Comparison of ENCODE assay signal across 12 mouse cellular contexts in the genomic region with DNA sequence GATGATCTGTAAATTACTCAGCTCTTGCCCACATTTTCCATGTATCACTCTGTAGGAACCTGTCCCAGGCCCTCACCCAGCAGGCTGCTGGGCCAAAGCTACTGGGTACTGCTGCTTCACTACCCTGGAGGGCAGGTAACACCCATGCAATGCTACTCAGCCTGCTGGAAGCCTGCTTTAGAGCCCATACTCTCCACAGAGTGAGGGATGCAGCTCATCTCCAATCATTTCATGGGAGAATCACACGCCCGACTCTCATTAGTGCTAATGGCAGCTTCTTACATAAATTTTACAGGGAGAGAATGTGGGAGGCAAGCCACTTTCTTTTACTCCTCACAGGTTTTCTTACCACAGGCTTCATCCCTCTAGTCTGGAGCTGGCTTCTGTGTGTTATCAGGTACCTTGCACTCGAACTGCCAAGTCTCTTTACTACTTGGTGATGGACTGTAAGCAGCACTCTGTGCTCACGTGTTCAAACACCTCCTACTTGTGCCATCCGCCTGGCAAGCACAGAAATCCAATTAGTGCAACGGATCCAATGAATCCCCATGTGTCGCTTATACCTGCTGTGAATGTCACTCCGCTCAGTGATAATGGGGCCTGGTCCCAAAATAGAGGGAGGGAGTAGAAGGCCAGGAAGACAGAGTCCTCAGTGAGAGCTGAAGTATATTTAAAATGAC.
DNase-seq lines count a peak whose midpoint lies in the region; ATAC-seq and TF ChIP-seq lines count a peak whose summit lies in the region.
"Had no signal": no experiment of that assay in that cellular context is flagged by ENCODE, and none has a peak within 500 bp of the region (broad histone marks: within the 10 kb centered on the region; RNA-seq: fewer than 3 reads in every experiment).

No protein-coding gene starts in this region.

- H3K4me2 ChIP-seq in hindbrain, embryonic 12.5 days (replicated peaks) = no peak overlapping the region
- H3K4me2 ChIP-seq: limb, embryonic 12.5 days; neural tube, embryonic 12.5 days had no signal

- ATAC-seq in hindbrain, embryonic 12.5 days (ENCODE audit: low FRiP score) = no peak

- no peaks in the 10 kb centered on the region for H3K36me3 ChIP-seq in hindbrain, embryonic 12.5 days
- H3K36me3 ChIP-seq: embryonic facial prominence, embryonic 10.5 days; limb, embryonic 12.5 days; neural tube, embryonic 12.5 days had no signal

- peak overlapping the region; percentile 44; the same call in 1 of the 2 replicates for H3K27ac ChIP-seq in hindbrain, embryonic 12.5 days
- H3K27ac ChIP-seq: embryonic facial prominence, embryonic 10.5 days; gastrocnemius, adult 2 months; limb, embryonic 12.5 days; neural tube, embryonic 12.5 days had no signal

- DNase-seq in brain, embryonic 14.5 days (ENCODE audit: low read depth) = peak; percentile 85
- peak; percentile 39 to 55 for DNase-seq in cerebellum, adult 18-20 months
- DNase-seq in left cerebral cortex, postnatal 36 days (ENCODE audit: low spot score in 2 of 2) = peak; percentile 55 to 56
- DNase-seq in gastrocnemius, postnatal 14 days = no peak
- DNase-seq in c-Kit-positive CD71-positive TER-119-positive erythroid progenitor cells, embryonic 14.5 days (ENCODE audit: low spot score) = no peak
- no peak for DNase-seq in embryo, embryonic 10 days (ENCODE audit: low spot score)
- no peak for DNase-seq in kidney, adult 18-20 months
- DNase-seq: gastrocnemius, adult 2 months had no signal

- no peak overlapping the region for H3K9ac ChIP-seq in hindbrain, embryonic 12.5 days
- H3K9ac ChIP-seq: limb, embryonic 12.5 days; neural tube, embryonic 12.5 days had no signal

- no peaks in the 10 kb centered on the region for H3K9me3 ChIP-seq in hindbrain, embryonic 12.5 days (replicated peaks)
- H3K9me3 ChIP-seq: embryonic facial prominence, embryonic 10.5 days; limb, embryonic 12.5 days; neural tube, embryonic 12.5 days had no signal

- no peak for TF ChIP-seq CTCF in brain, embryonic 14.5 days (IDR thresholded peaks at IDR 0.05; ENCODE audit: borderline replicate concordance, extremely low read depth, insufficient read depth, insufficient read length)

- H3K4me3 ChIP-seq in hindbrain, embryonic 12.5 days = no peak overlapping the region
- H3K4me3 ChIP-seq: embryonic facial prominence, embryonic 10.5 days; gastrocnemius, adult 2 months; limb, embryonic 12.5 days; neural tube, embryonic 12.5 days had no signal

- no peak for TF ChIP-seq POLR2A in brain, embryonic 14.5 days (IDR thresholded peaks at IDR 0.05; ENCODE audit: borderline replicate concordance, extremely low read depth, insufficient read depth, insufficient read length, poor library complexity, severe bottlenecking)

- H3K27me3 ChIP-seq in hindbrain, embryonic 12.5 days = no peaks in the 10 kb centered on the region
- H3K27me3 ChIP-seq: limb, embryonic 12.5 days; neural tube, embryonic 12.5 days had no signal

- 74% methylated on average over 8 of the region's 8 CpGs for WGBS in hindbrain, embryonic 12.5 days

- H3K4me1 ChIP-seq in hindbrain, embryonic 12.5 days = no peaks in the 10 kb centered on the region
- H3K4me1 ChIP-seq: embryonic facial prominence, embryonic 10.5 days; limb, embryonic 12.5 days; neural tube, embryonic 12.5 days had no signal

- intact Hi-C loops in left cerebral cortex, postnatal 36 days (cut with DNase I) = loop anchor here (5.0 kb wide), 1 partner anchor 47 kb away; no protein-coding TSS in a partner anchor
- intact Hi-C loops in gastrocnemius, postnatal 14 days (cut with DNase I; ENCODE audit: low total_unique reads) = no loop called here

Comparison
In these comparisons a context has a peak if more than half of its experiments do, and no peak if none do; other contexts are left out.
1. DNase-seq: peak in brain, embryonic 14.5 days (single experiment), cerebellum, adult 18-20 months (2 of 2) and left cerebral cortex, postnatal 36 days (2 of 2); none in gastrocnemius, postnatal 14 days (single experiment), c-Kit-positive CD71-positive TER-119-positive erythroid progenitor cells, embryonic 14.5 days (single experiment), embryo, embryonic 10 days (single experiment) and kidney, adult 18-20 months (single experiment).